Mouse (Mus musculus): ENCODE data around the gene Olfr766-ps1. TPM values are rescaled to one million over a fixed set of nuclear protein-coding genes. Genes with fewer than 3 reads are reported as not detected.
"Not testable (repeated sequence)": the region's sequence is repeated elsewhere in the genome, so short reads cannot be mapped to it uniquely, and the experiment has no call there.

Gene Olfr766-ps1
- polyA plus RNA-seq (2014; fragmentation: Nextera tagmentation; extraction: Ambion mirVana), result not detected in 2 replicates

DNA sequence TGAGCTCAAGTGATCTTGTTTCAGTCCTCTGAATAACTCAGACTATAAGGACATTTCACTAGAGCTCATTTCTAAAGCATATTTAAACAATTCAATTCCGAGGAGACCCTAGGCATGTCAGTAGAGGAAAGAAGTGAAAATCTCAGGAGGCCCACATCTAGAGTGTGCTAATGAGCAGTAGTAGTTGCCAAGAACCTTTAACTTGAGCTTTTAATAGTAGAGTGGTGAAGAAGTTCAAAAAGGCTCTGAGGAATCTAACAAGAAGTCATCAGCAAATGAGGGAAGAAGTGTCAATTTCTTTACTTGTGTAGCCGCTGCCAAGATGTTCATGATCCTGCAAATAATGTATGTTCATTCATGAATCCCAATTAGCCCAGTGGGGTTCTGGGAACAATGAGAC lies at the start of gene Olfr766-ps1:
Olfr766-ps1 (minus strand) TSS at position 101 of the 400 bp plus-strand sequence.
- Histone ChIP-seq H3K27ac (replicated peaks; ENCODE audit: low read depth, low read length) (no peak within 1 kb of the TSS), H3K4me3 (ENCODE audit: low read depth, low read length) (no peak within 1 kb of the TSS), H3K9ac (replicated peaks; ENCODE audit: low read length) (no peak within 1 kb of the TSS), H3K9me3 (replicated peaks; ENCODE audit: control insufficient read depth, low read length) (no peaks in the 10 kb centered on the region), H3K36me3 (replicated peaks; ENCODE audit: control insufficient read depth, insufficient read depth, low read depth, low read length) (no peaks in the 10 kb centered on the region), H3K4me2 (ENCODE audit: low read depth, low read length) (no peak within 1 kb of the TSS), H3K27me3 (ENCODE audit: control insufficient read depth, insufficient read depth, low read length) (no peaks in the 10 kb centered on the region), H3K4me1 (ENCODE audit: control insufficient read depth, insufficient read depth, low read length) (no peaks in the 10 kb centered on the region)
- 87% methylated on average over 2 of the region's 2 CpGs for whole genome bisulfite sequencing
- DNase-seq (ENCODE audit: low spot score), result no peak
- ATAC-seq (replicated peaks; ENCODE audit: insufficient number of reproducible peaks, low FRiP score, low TSS enrichment, low read depth), result no peak

DNA sequence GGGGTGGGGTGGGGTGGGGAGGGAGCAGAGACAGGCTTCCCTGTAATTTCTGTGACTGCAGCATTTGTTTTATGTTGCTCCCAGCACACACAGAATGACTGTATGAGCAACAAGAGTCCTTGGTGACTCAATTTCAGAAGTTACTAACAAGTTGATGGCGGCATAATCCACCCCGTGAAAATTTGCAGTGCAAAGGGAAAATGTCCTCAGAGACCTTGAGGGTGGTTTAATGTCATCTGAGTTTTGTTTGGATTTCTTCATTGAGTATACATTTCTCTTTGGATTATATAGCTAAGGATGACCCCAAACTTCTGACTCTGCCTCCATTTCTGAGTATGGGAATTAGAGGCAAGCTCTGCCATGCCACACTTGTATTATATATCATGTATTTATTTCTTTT lies 49.0 kb upstream of the Olfr766-ps1 start, which contains the start of gene Olfr769:
Olfr769 (minus strand) TSS at position 101 of the 400 bp plus-strand sequence.
- H3K4me3 ChIP-seq (ENCODE audit: low read depth, low read length), result no peak within 1 kb of the TSS
- no peak for DNase-seq (ENCODE audit: low spot score)
- 88% methylated on average over 2 of the region's 2 CpGs for WGBS
- no peak within 1 kb of the TSS for H3K9ac ChIP-seq (replicated peaks; ENCODE audit: low read length)
- no peaks in the 10 kb centered on the region for H3K27me3 ChIP-seq (ENCODE audit: control insufficient read depth, insufficient read depth, low read length)
- no peaks in the 10 kb centered on the region for H3K4me1 ChIP-seq (ENCODE audit: control insufficient read depth, insufficient read depth, low read length)
- H3K36me3 ChIP-seq (replicated peaks; ENCODE audit: control insufficient read depth, insufficient read depth, low read depth, low read length), result no peaks in the 10 kb centered on the region
- no peaks in the 10 kb centered on the region for H3K9me3 ChIP-seq (replicated peaks; ENCODE audit: control insufficient read depth, low read length)
- no peak within 1 kb of the TSS for H3K27ac ChIP-seq (replicated peaks; ENCODE audit: low read depth, low read length)
- no peak within 1 kb of the TSS for H3K4me2 ChIP-seq (ENCODE audit: low read depth, low read length)
- ATAC-seq (replicated peaks; ENCODE audit: insufficient number of reproducible peaks, low FRiP score, low TSS enrichment, low read depth), result no peak

GRCm38 (mm10) chr10:129115146-129115545 lies 46.4 kb upstream of the Olfr766-ps1 start:
- no peaks in the 10 kb centered on the region for H3K36me3 ChIP-seq (replicated peaks; ENCODE audit: control insufficient read depth, insufficient read depth, low read depth, low read length)
- H3K4me1 ChIP-seq (ENCODE audit: control insufficient read depth, insufficient read depth, low read length), result no peaks in the 10 kb centered on the region
- ATAC-seq (replicated peaks; ENCODE audit: insufficient number of reproducible peaks, low FRiP score, low TSS enrichment, low read depth), result no peak
- 92% methylated on average over 3 of the region's 3 CpGs for WGBS
- no peak for DNase-seq (ENCODE audit: low spot score)
- no peak overlapping the region for H3K27ac ChIP-seq (replicated peaks; ENCODE audit: low read depth, low read length)
- no peak overlapping the region for H3K9ac ChIP-seq (replicated peaks; ENCODE audit: low read length)
- no peaks in the 10 kb centered on the region for H3K9me3 ChIP-seq (replicated peaks; ENCODE audit: control insufficient read depth, low read length)
- H3K4me2 ChIP-seq (ENCODE audit: low read depth, low read length), result no peak overlapping the region
- no peaks in the 10 kb centered on the region for H3K27me3 ChIP-seq (ENCODE audit: control insufficient read depth, insufficient read depth, low read length)
- H3K4me3 ChIP-seq (ENCODE audit: low read depth, low read length), result no peak overlapping the region

DNA sequence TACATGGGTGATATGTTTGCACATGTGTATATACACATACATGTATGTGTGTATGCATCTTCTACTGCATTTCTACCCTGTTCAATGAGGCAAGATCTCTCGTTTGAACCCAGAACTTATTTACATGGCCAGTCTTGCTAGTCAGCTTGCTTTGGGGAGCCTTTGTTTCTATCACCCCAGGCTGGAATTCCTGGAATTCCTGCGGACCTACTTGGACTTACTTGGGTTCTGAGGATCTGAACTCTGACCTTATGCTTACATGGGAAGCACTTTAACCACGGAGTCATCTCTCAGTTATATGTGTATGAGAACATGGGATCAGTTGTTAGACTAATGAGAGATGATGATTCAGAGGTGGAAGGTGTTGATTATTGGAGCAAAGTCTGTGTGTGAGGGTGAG lies 32.5 kb upstream of the Olfr766-ps1 start:
- H3K4me1 ChIP-seq (ENCODE audit: control insufficient read depth, insufficient read depth, low read length), result no peaks in the 10 kb centered on the region
- H3K36me3 ChIP-seq (replicated peaks; ENCODE audit: control insufficient read depth, insufficient read depth, low read depth, low read length), result no peaks in the 10 kb centered on the region
- no peak overlapping the region for H3K4me2 ChIP-seq (ENCODE audit: low read depth, low read length)
- DNase-seq (ENCODE audit: low spot score) (no peak), ATAC-seq (replicated peaks; ENCODE audit: insufficient number of reproducible peaks, low FRiP score, low TSS enrichment, low read depth) (no peak)
- H3K9ac ChIP-seq (replicated peaks; ENCODE audit: low read length), result no peak overlapping the region
- no peak overlapping the region for H3K4me3 ChIP-seq (ENCODE audit: low read depth, low read length)
- H3K9me3 ChIP-seq (replicated peaks; ENCODE audit: control insufficient read depth, low read length), result no peaks in the 10 kb centered on the region
- no peak overlapping the region for H3K27ac ChIP-seq (replicated peaks; ENCODE audit: low read depth, low read length)
- no peaks in the 10 kb centered on the region for H3K27me3 ChIP-seq (ENCODE audit: control insufficient read depth, insufficient read depth, low read length)
- 22% methylated on average over 3 of the region's 3 CpGs for WGBS

GRCm38 (mm10) chr10:129099275-129099674 lies 30.5 kb upstream of the Olfr766-ps1 start, which contains the start of gene Olfr768:
TSS of gene Olfr768 (minus strand) at chr10:129099375.
- Histone ChIP-seq H3K9me3 (replicated peaks; ENCODE audit: control insufficient read depth, low read length) (no peaks in the 10 kb centered on the region), H3K9ac (replicated peaks; ENCODE audit: low read length) (no peak within 1 kb of the TSS), H3K27ac (replicated peaks; ENCODE audit: low read depth, low read length) (no peak within 1 kb of the TSS), H3K4me1 (ENCODE audit: control insufficient read depth, insufficient read depth, low read length) (no peaks in the 10 kb centered on the region), H3K4me2 (ENCODE audit: low read depth, low read length) (no peak within 1 kb of the TSS), H3K27me3 (ENCODE audit: control insufficient read depth, insufficient read depth, low read length) (no peaks in the 10 kb centered on the region), H3K36me3 (replicated peaks; ENCODE audit: control insufficient read depth, insufficient read depth, low read depth, low read length) (no peaks in the 10 kb centered on the region), H3K4me3 (ENCODE audit: low read depth, low read length) (no peak within 1 kb of the TSS)
- WGBS, result 82% methylated on average over 1 of the region's 1 CpGs
- DNase-seq (ENCODE audit: low spot score) (no peak), ATAC-seq (replicated peaks; ENCODE audit: insufficient number of reproducible peaks, low FRiP score, low TSS enrichment, low read depth) (no peak)

DNA sequence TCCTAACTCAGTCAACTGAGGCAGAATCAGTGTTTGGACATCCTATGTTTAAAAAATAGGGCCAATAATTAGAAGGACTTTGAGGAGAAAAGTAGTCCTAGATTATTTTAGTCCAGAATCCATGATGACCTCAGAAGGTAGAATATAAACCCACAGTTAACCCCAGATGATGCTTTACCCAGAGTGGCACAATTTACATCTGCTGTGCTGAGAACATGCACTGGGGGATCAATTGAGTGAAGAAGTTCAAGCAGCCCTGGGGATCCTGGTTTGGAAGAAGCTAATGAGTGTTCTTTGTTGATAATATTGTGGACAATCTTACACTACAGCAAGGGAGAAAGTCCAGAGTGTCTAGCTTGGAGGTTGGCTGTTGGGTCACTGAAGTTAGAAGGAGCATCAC lies 14.0 kb upstream of the Olfr766-ps1 start, which contains the start of gene Olfr767:
Olfr767 (minus strand) TSS at position 101 of the 400 bp plus-strand sequence.
- H3K36me3 ChIP-seq (replicated peaks; ENCODE audit: control insufficient read depth, insufficient read depth, low read depth, low read length); H3K9ac ChIP-seq (replicated peaks; ENCODE audit: low read length); H3K27ac ChIP-seq (replicated peaks; ENCODE audit: low read depth, low read length); H3K27me3 ChIP-seq (ENCODE audit: control insufficient read depth, insufficient read depth, low read length); H3K4me1 ChIP-seq (ENCODE audit: control insufficient read depth, insufficient read depth, low read length); H3K9me3 ChIP-seq (replicated peaks; ENCODE audit: control insufficient read depth, low read length); DNase-seq (ENCODE audit: low spot score); H3K4me2 ChIP-seq (ENCODE audit: low read depth, low read length); H3K4me3 ChIP-seq (ENCODE audit: low read depth, low read length); ATAC-seq (replicated peaks; ENCODE audit: insufficient number of reproducible peaks, low FRiP score, low TSS enrichment, low read depth): not testable (repeated sequence)

GRCm38 (mm10) chr10:129049898-129050297 lies 18.9 kb downstream of the Olfr766-ps1 start, which contains the start of gene Olfr765:
TSS of gene Olfr765 (minus strand) at chr10:129049998.
- not testable (repeated sequence) for H3K4me1 ChIP-seq (ENCODE audit: control insufficient read depth, insufficient read depth, low read length); H3K36me3 ChIP-seq (replicated peaks; ENCODE audit: control insufficient read depth, insufficient read depth, low read depth, low read length); H3K9me3 ChIP-seq (replicated peaks; ENCODE audit: control insufficient read depth, low read length); H3K9ac ChIP-seq (replicated peaks; ENCODE audit: low read length); ATAC-seq (replicated peaks; ENCODE audit: insufficient number of reproducible peaks, low FRiP score, low TSS enrichment, low read depth); H3K4me3 ChIP-seq (ENCODE audit: low read depth, low read length); H3K4me2 ChIP-seq (ENCODE audit: low read depth, low read length); DNase-seq (ENCODE audit: low spot score); H3K27me3 ChIP-seq (ENCODE audit: control insufficient read depth, insufficient read depth, low read length); H3K27ac ChIP-seq (replicated peaks; ENCODE audit: low read depth, low read length)

- Histone ChIP-seq H3K4me1 (ENCODE audit: control insufficient read depth, insufficient read depth, low read length) (no peaks in the 10 kb centered on the region), H3K4me3 (ENCODE audit: low read depth, low read length) (no peak within 1 kb of the TSS), H3K9ac (replicated peaks; ENCODE audit: low read length) (no peak within 1 kb of the TSS), H3K9me3 (replicated peaks; ENCODE audit: control insufficient read depth, low read length) (no peaks in the 10 kb centered on the region), H3K27ac (replicated peaks; ENCODE audit: low read depth, low read length) (no peak within 1 kb of the TSS), H3K36me3 (replicated peaks; ENCODE audit: control insufficient read depth, insufficient read depth, low read depth, low read length) (no peaks in the 10 kb centered on the region), H3K4me2 (ENCODE audit: low read depth, low read length) (no peak within 1 kb of the TSS), H3K27me3 (ENCODE audit: control insufficient read depth, insufficient read depth, low read length) (no peaks in the 10 kb centered on the region)
- ATAC-seq (replicated peaks; ENCODE audit: insufficient number of reproducible peaks, low FRiP score, low TSS enrichment, low read depth), result no peak
- DNase-seq (ENCODE audit: low spot score), result no peak
- WGBS, result 81% methylated on average over 3 of the region's 3 CpGs
Measured at GRCm38 (mm10) chr10:129039796-129040195, 29.0 kb downstream of the Olfr766-ps1 start, which contains the start of gene Olfr764-ps1. TSS of gene Olfr764-ps1 (minus strand) at chr10:129039896.
